Mouse (Mus musculus) kidney, adult 2 months (tissue): ENCODE measurements around the gene Slc9b2. TPM values are rescaled to one million over a fixed set of nuclear protein-coding genes. Genes with fewer than 3 reads are reported as not detected.

ENCODE experiments used
- DNase-seq: peaks from one replicate; pipeline ENCODE4 v3.0.0; 2021
- H3K27ac ChIP-seq: fragments of 200-500 bp; 2 replicates; pipeline ENCODE4 v1.5.1; 2012; ENCODE audit warnings: low read depth, low read length, control low read depth, inconsistent platforms; ENCODE audit not compliant: insufficient read depth
- H3K27me3 ChIP-seq: fragments of 200-500 bp; replicated peaks from 2 replicates; pipeline ENCODE4 v1.6.1; 2012; ENCODE audit warnings: mild to moderate bottlenecking, moderate library complexity, low read length, inconsistent platforms; ENCODE audit not compliant: control insufficient read depth, insufficient read depth
- H3K36me3 ChIP-seq: fragments of 200-500 bp; 2 replicates; pipeline ENCODE4 v1.6.1; 2012; ENCODE audit warnings: mild to moderate bottlenecking, moderate library complexity, low read length, inconsistent platforms; ENCODE audit not compliant: control insufficient read depth, insufficient read depth
- H3K4me1 ChIP-seq: fragments of 200-500 bp; 2 replicates; pipeline ENCODE4 v1.6.1; 2011; ENCODE audit warnings: low read length; ENCODE audit not compliant: control insufficient read depth, insufficient read depth
- H3K4me3 ChIP-seq: fragments of 200-500 bp; 2 replicates; pipeline ENCODE4 v1.5.1; 2011; ENCODE audit warnings: mild to moderate bottlenecking, low read depth, low read length, control low read depth; ENCODE audit not compliant: insufficient read depth
- CTCF ChIP-seq: fragments of 200-500 bp; conservative IDR thresholded peaks from 2 replicates; pipeline ENCODE4 v1.5.1; 2011; ENCODE audit warnings: low read depth, mild to moderate bottlenecking, control low read depth, low read length, moderate library complexity, mixed read lengths; ENCODE audit not compliant: insufficient read depth, insufficient read length
- POLR2A ChIP-seq: fragments of 200-500 bp; IDR thresholded peaks from one replicate; pipeline ENCODE4 v1.6.1; 2011; ENCODE audit warnings: low read depth, low read length, control low read depth
- WGBS: fragments of 180-500 bp; shearing (Covaris S2); methylation state at CpG from one replicate; pipeline ENCODE4 v1.1.7; 2018; 5-methylcytosine and 5-hydroxymethylcytosine counted together
- polyA plus RNA-seq: library from polyadenylated mRNA; depleted of rRNA; stranded (reverse); fragments of >200 nt; gene quantifications from 2 replicates; pipeline ENCODE4 v1.2.3, GENCODE M21; 2012; rRNA removed

Slc9b2 gene
- polyA plus RNA-seq = 0.30 and 0.59 TPM in 2 replicates

GRCm38 (mm10) chr3:135307411-135308259, at the start of gene Slc9b2:
Gene Slc9b2 (plus strand): TSS chr3:135307700.
- Histone ChIP-seq H3K27me3 (no peaks in the 10 kb centered on the region), H3K36me3 (no peaks in the 10 kb centered on the region; the same call in 1 of the 2 replicates), H3K4me3 (peak within 1 kb of the TSS; percentile 16), H3K4me1 (no peaks in the 10 kb centered on the region; the same call in 1 of the 2 replicates), H3K27ac (no peak within 1 kb of the TSS)
- WGBS = 8% methylated on average over 28 of the region's 28 CpGs
- TF ChIP-seq CTCF = no peak
- TF ChIP-seq POLR2A = no peak
- DNase-seq = peak; percentile 23

- Histone ChIP-seq H3K27ac (no peak overlapping the region), H3K27me3 (no peaks in the 10 kb centered on the region), H3K4me3 (no peak overlapping the region), H3K36me3 (no peaks in the 10 kb centered on the region), H3K4me1 (peaks cover 11% of the 10 kb centered on the region; the same call in 1 of the 2 replicates)
- no peak for TF ChIP-seq POLR2A
- TF ChIP-seq CTCF = no peak
- 94% methylated on average over 10 of the region's 10 CpGs for WGBS
- no peak for DNase-seq
Measured at GRCm38 (mm10) chr3:135258919-135259318, 48.6 kb upstream of the Slc9b2 start.

DNA sequence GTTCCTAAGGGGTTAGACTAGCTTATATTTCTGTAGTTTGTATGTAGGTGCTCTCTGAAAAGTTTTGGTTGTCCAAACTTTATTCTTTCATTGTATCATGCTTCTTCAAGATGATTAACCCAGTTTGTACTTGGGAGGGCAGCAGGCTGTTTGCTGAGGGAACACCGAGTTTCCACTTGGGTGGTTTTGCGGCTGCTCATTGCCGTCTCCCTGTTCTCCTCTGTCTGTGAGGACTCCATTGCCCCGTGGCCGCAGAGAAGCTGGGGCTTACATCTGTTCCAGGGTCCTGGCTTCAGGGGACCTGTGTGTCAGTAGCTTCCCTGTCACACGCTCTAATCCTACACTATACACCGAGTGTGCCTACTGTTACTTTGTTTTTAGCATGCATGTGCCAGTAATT, 47.3 kb upstream of the Slc9b2 start:
- peaks cover 11% of the 10 kb centered on the region; the same call in 1 of the 2 replicates for H3K4me1 ChIP-seq
- WGBS = 52% methylated on average over 7 of the region's 7 CpGs
- no peaks in the 10 kb centered on the region for H3K27me3 ChIP-seq
- H3K4me3 ChIP-seq = no peak overlapping the region
- peak overlapping the region; percentile 61 for H3K27ac ChIP-seq
- no peaks in the 10 kb centered on the region for H3K36me3 ChIP-seq
- peak; percentile 63 for DNase-seq
- no peak for TF ChIP-seq POLR2A
- no peak for TF ChIP-seq CTCF

GRCm38 (mm10) chr3:135268616-135269015, 38.9 kb upstream of the Slc9b2 start:
- Histone ChIP-seq H3K36me3 (no peaks in the 10 kb centered on the region), H3K4me1 (peaks cover 7% of the 10 kb centered on the region; the same call in 1 of the 2 replicates), H3K4me3 (no peak overlapping the region), H3K27ac (peak overlapping the region; percentile 96), H3K27me3 (no peaks in the 10 kb centered on the region)
- DNase-seq = peak; percentile 64
- 54% methylated on average over 5 of the region's 5 CpGs for WGBS
- TF ChIP-seq CTCF (no peak), POLR2A (no peak)

GRCm38 (mm10) chr3:135269391-135269990, 38.0 kb upstream of the Slc9b2 start:
- 42% methylated on average over 10 of the region's 10 CpGs for WGBS
- Histone ChIP-seq H3K4me1 (peaks cover 4% of the 10 kb centered on the region; the same call in 1 of the 2 replicates), H3K27ac (peak overlapping the region; percentile 96), H3K27me3 (no peaks in the 10 kb centered on the region), H3K36me3 (no peaks in the 10 kb centered on the region), H3K4me3 (no peak overlapping the region)
- DNase-seq = peak; percentile 94
- no peak for TF ChIP-seq CTCF
- TF ChIP-seq POLR2A = no peak

GRCm38 (mm10) chr3:135272627-135273026, 34.9 kb upstream of the Slc9b2 start:
- Histone ChIP-seq H3K4me3 (no peak overlapping the region), H3K27ac (no peak overlapping the region), H3K27me3 (no peaks in the 10 kb centered on the region), H3K36me3 (no peaks in the 10 kb centered on the region), H3K4me1 (peaks cover 4% of the 10 kb centered on the region; the same call in 1 of the 2 replicates)
- TF ChIP-seq POLR2A (no peak), CTCF (no peak)
- DNase-seq = no peak
- WGBS = 72% methylated on average over 12 of the region's 12 CpGs

DNA sequence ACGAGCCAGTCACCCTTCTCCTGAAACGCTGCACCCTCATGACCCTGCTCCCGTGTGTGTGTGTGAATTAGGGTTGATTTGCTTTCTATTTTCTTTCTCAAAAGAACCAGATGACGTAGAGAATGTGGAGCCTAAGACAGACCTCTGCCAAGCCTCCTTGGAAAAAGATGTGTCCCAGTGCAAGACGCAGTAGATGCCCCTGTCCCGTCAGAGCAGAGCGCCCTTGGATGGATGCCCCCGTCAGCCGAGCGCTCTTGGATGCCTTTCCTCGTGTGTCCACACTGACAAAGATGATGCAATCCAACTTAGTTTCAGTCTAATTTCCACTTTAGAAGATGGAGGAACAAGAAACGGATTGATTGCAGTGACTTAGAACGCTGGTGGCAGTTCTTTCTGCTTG, 34.5 kb upstream of the Slc9b2 start:
- H3K27ac ChIP-seq = no peak overlapping the region
- H3K4me1 ChIP-seq = peaks cover 4% of the 10 kb centered on the region; the same call in 1 of the 2 replicates
- WGBS = 83% methylated on average over 13 of the region's 13 CpGs
- no peak for DNase-seq
- H3K36me3 ChIP-seq = no peaks in the 10 kb centered on the region
- TF ChIP-seq CTCF (no peak), POLR2A (no peak)
- H3K27me3 ChIP-seq = no peaks in the 10 kb centered on the region
- no peak overlapping the region for H3K4me3 ChIP-seq
